Mouse (Mus musculus): Measurements from ENCODE around the gene Gatc. TPM values are rescaled to one million over a fixed set of nuclear protein-coding genes. Genes with fewer than 3 reads are reported as not detected.
"Not testable (repeated sequence)": the region's sequence is repeated elsewhere in the genome, so short reads cannot be mapped to it uniquely, and the experiment has no call there.

Gene Gatc
- 10 to 100 TPM; 20.3 to 21.7 TPM for total RNA-seq (2021)

- DNase-seq (ENCODE audit: low spot score in 2 of 2), result peak; percentile 91 to 92
- intact Hi-C loops (cut with DNase I), result loop anchor here (2.0 to 5.0 kb wide), 2 partner anchors 14 to 38 kb away; partner anchors contain the start of genes Dynll1 and Srsf9
Observed at GRCm38 (mm10) chr5:115340577-115341313, at the start of gene Gatc, which contains the start of gene Triap1. Gatc (minus strand) TSS chr5:115341178. Triap1 (plus strand) TSS chr5:115341225.

- intact Hi-C loops (cut with DNase I); DNase-seq (ENCODE audit: low spot score in 2 of 2): not testable (repeated sequence)
Observed at GRCm38 (mm10) chr5:115378882-115379281, 37.9 kb upstream of the Gatc start.

- intact Hi-C loops (cut with DNase I), result no loop called here
- DNase-seq (ENCODE audit: low spot score in 2 of 2), result no peak
Observed at GRCm38 (mm10) chr5:115375436-115375835, 34.5 kb upstream of the Gatc start.

GRCm38 (mm10) chr5:115374204-115374820 is 33.3 kb upstream of the Gatc start:
- DNase-seq (ENCODE audit: low spot score in 2 of 2), result no peak
- intact Hi-C loops (cut with DNase I), result no loop called here

- intact Hi-C loops (cut with DNase I), result no loop called here
Observed at GRCm38 (mm10) chr5:115373441-115374203, 32.6 kb upstream of the Gatc start.

GRCm38 (mm10) chr5:115371736-115372135 is 30.8 kb upstream of the Gatc start:
- no peak for DNase-seq (ENCODE audit: low spot score in 2 of 2)
- intact Hi-C loops (cut with DNase I), result no loop called here

More at GRCm38 (mm10) chr5:115373441-115374203, 32.6 kb upstream of the Gatc start:
- DNase-seq (ENCODE audit: low spot score in 2 of 2), result no peak

GRCm38 (mm10) chr5:115364782-115365181 is 23.8 kb upstream of the Gatc start:
- no peak for DNase-seq (ENCODE audit: low spot score in 2 of 2)
- intact Hi-C loops (cut with DNase I), result no loop called here

GRCm38 (mm10) chr5:115362819-115363714 is 22.1 kb upstream of the Gatc start:
- intact Hi-C loops (cut with DNase I), result no loop called here
- DNase-seq (ENCODE audit: low spot score in 2 of 2), result peak; percentile 71 to 80

- intact Hi-C loops (cut with DNase I), result no loop called here
- DNase-seq (ENCODE audit: low spot score in 2 of 2), result no peak
Observed at GRCm38 (mm10) chr5:115362216-115362615, 21.2 kb upstream of the Gatc start.

- DNase-seq (ENCODE audit: low spot score in 2 of 2), result no peak
- intact Hi-C loops (cut with DNase I), result loop anchor here (1.0 kb wide), 1 partner anchor 81 kb away; no protein-coding TSS in a partner anchor
Observed at GRCm38 (mm10) chr5:115359851-115360372, 18.9 kb upstream of the Gatc start.

GRCm38 (mm10) chr5:115359438-115359837 is 18.5 kb upstream of the Gatc start:
- no peak for DNase-seq (ENCODE audit: low spot score in 2 of 2)
- intact Hi-C loops (cut with DNase I), result loop anchor here (1.0 kb wide), 1 partner anchor 82 kb away; no protein-coding TSS in a partner anchor

- peak; percentile 75 to 79 for DNase-seq (ENCODE audit: low spot score in 2 of 2)
- intact Hi-C loops (cut with DNase I), result loop anchor here (1.0 kb wide), 1 partner anchor 82 kb away; no protein-coding TSS in a partner anchor
Observed at GRCm38 (mm10) chr5:115358872-115359271, 17.9 kb upstream of the Gatc start.

- DNase-seq (ENCODE audit: low spot score in 2 of 2), result no peak
- intact Hi-C loops (cut with DNase I), result no loop called here
Observed at GRCm38 (mm10) chr5:115355070-115355469, 14.1 kb upstream of the Gatc start.

GRCm38 (mm10) chr5:115351348-115351747 is 10.4 kb upstream of the Gatc start:
- no peak for DNase-seq (ENCODE audit: low spot score in 2 of 2)
- intact Hi-C loops (cut with DNase I), result no loop called here

- intact Hi-C loops (cut with DNase I), result no loop called here
- no peak for DNase-seq (ENCODE audit: low spot score in 2 of 2)
Observed at GRCm38 (mm10) chr5:115349225-115349555, 8.2 kb upstream of the Gatc start.

- intact Hi-C loops (cut with DNase I), result no loop called here
- peak; percentile 98 to 99 for DNase-seq (ENCODE audit: low spot score in 2 of 2)
Observed at GRCm38 (mm10) chr5:115348546-115349224, 7.7 kb upstream of the Gatc start, which contains the start of gene Cox6a1. Cox6a1 (minus strand) TSS chr5:115348981.

GRCm38 (mm10) chr5:115347564-115347963 is 6.6 kb upstream of the Gatc start:
- DNase-seq (ENCODE audit: low spot score in 2 of 2), result peak; percentile 61 to 76
- intact Hi-C loops (cut with DNase I), result no loop called here

All from left cerebral cortex, postnatal 36 days (tissue).